Mouse (Mus musculus) activated CD4-positive, CD25-positive, alpha-beta regulatory T cell, adult 4 months (primary cell): ENCODE measurements around the gene Nkiras2. TPM values are rescaled to one million over a fixed set of nuclear protein-coding genes. Genes with fewer than 3 reads are reported as not detected.
"Not testable (repeated sequence)": the region's sequence is repeated elsewhere in the genome, so short reads cannot be mapped to it uniquely, and the experiment has no call there.

Experiments
- ATAC-seq: one replicate; pipeline ENCODE4 v1.8.0; 2017
- polyA plus RNA-seq, 2 experiments: library from polyadenylated mRNA; unstranded; fragments of 100-300 nt; shearing (Covaris generic); gene quantifications; one replicate each; pipeline ENCODE4 v1.2.1; 2017

Nkiras2 gene
- polyA plus RNA-seq, 2 experiments from 2014 or later = 28.2 to 28.8 TPM

DNA sequence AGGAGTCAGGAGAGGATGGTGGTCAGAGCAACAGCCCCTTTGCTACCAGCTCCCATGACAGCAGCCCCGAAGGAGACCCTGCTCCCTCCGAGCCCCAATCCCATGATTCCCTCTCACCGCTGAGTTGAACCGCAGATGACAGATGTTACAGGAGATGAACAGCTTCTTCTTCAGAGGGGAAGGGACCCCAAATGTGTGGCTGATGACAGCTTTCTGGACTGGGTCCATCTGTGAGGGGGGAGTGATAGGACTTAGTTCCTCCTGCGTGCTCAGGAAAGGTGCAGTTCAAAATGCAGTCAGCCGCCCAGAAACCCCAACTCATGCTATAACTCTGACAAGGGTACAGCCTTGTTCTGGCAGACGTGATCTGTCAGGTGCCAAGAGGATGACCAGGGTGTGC is 15.5 kb downstream of the Nkiras2 start:
- ATAC-seq = no peak

- ATAC-seq = no peak
These were observed 21.3 kb downstream of the Nkiras2 start for GRCm38 (mm10) chr11:100640159-100640906.

DNA sequence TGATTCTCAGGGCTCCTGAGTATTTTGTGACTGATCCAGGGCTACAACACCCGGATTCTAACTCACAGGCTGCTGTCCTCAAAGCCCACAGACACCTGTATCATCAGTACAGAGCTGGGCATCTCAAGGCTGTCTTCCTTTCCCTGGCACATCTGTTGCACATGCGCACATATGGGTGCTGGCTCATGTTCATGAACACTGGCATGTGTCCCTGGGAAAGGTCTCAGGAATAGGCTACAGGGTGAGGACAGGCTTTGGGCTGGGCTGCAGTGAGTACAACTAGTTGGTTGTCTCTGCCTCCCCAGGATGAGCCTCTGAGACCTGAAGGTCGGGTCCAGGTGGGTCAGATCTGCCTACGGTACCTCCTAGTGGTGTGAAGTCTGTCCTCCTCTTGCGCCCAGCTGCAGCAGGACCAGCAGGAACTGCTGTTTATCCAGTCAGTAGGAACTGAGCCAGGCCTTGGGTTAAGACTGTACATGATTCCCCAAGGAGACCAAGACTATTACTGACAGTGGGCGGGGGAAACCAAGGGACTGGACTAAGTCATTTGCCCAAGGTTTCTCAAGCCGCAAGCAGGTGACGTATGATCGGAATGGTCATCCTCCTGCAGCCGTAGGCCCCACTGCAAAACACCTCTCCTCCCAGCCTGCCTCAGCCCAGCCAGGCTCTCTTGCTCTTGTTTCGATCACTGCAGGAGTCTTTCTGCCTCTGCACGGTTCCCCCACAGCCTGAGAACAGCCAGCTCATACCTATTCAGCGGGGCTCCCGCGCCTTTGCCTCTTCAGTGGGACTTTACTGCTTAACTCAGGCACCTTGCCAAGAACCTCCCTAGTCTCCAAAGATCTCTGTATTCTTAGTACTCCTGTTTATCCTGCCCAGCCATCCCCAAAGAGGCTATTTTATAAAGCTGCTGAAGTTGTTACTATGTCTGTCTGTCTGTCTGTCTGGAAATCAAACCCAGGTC is 24.9 kb downstream of the Nkiras2 start:
- no peak for ATAC-seq

GRCm38 (mm10) chr11:100646265-100646664 is 27.2 kb downstream of the Nkiras2 start:
- no peak for ATAC-seq

GRCm38 (mm10) chr11:100648405-100648804 is 29.4 kb downstream of the Nkiras2 start:
- no peak for ATAC-seq

- no peak for ATAC-seq
These were observed 32.2 kb downstream of the Nkiras2 start for GRCm38 (mm10) chr11:100651205-100651604.

GRCm38 (mm10) chr11:100651748-100652147 is 32.7 kb downstream of the Nkiras2 start:
- ATAC-seq = no peak

DNA sequence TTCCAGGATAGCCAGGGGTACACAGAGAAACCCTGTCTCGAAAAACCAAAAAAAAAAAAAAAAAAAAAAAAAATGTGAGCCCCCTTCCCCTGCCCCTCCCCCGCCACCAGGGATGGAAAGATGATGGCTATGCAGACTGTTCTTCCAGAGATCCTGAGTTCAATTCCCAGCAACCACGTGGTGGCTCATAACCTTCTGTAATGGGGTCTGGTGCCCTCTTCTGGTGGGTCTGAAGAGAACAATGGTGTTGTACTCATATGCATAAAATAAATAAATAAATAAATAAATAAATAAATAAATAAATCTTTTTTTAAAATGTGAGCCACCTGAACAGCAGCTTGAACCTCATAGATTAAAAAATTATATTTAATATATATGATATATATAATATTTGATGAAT is 36.5 kb downstream of the Nkiras2 start:
- not testable (repeated sequence) for ATAC-seq

- no peak for ATAC-seq
These were observed 37.4 kb downstream of the Nkiras2 start for GRCm38 (mm10) chr11:100656458-100656857.

DNA sequence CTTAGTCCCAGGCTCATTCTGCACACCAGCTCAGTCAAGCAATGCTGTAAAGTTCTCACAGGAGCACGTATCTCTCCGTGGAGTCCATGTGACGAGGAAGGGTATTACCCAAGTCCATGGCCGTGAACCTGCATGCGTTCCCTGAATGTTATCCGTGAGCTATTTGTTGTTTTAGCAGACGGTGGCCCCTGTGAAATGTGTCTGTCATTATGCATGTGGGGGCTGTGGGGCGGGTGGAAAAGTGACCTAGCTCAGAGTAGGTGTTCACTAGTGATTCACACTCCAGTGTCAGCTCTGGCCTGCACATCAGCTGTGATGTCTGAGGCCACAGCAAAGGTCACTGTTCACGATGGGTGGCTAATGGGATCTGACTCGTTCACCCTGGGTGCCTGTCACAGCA is 40.8 kb downstream of the Nkiras2 start:
- ATAC-seq = no peak

- no peak for ATAC-seq
These were observed 52.0 kb downstream of the Nkiras2 start for GRCm38 (mm10) chr11:100671049-100671448.

GRCm38 (mm10) chr11:100671956-100672355 is 52.9 kb downstream of the Nkiras2 start:
- no peak for ATAC-seq

DNA sequence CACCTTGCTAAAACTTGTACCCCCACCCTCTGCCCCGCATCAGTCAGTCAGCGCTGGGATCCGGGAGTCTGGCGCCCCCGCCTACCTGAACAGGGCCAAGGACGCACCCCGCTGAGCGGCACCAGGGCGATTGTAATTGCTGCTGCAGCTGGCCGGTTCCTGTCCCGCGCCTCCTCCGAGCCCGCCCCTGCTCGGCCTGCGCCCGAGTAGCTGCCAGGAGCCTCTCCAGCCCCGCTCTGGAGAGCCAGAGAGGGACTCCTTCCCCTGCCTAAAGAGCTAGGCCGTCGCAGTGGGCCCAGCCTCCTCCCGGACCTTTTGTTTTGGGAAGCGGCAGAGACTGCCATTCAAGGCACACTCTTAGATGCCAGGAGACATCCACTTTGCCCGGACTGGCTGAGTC is 54.1 kb downstream of the Nkiras2 start:
- ATAC-seq = no peak

Other genes with a start within 250 kb of the Nkiras2 start
- 1 to 10 TPM in 1 of 2 experiments, under 1 TPM in 1; 0.19 to 1.5 TPM for gene Jup, start 221.5 kb upstream of the Nkiras2 start, polyA plus RNA-seq
- not detected for gene P3h4, start 204.4 kb upstream of the Nkiras2 start, polyA plus RNA-seq
- not detected for gene Fkbp10, start 203.5 kb upstream of the Nkiras2 start, polyA plus RNA-seq
- gene Nt5c3b, start 177.4 kb upstream of the Nkiras2 start, polyA plus RNA-seq = 100 to 1,000 TPM; 118 to 125 TPM
- not detected for gene Klhl10, start 177.3 kb upstream of the Nkiras2 start, polyA plus RNA-seq
- gene Klhl11, start 146.5 kb upstream of the Nkiras2 start, polyA plus RNA-seq = 1 to 10 TPM; 1.9 to 2.1 TPM
- gene Acly, start 91.2 kb upstream of the Nkiras2 start, polyA plus RNA-seq = 10 to 100 TPM; 57.2 to 76.7 TPM
- gene Ttc25, start 73.6 kb upstream of the Nkiras2 start, polyA plus RNA-seq = under 1 TPM in 1 of 2 experiments, not detected in 1; 0.15 TPM
- gene Cnp, start 44.3 kb upstream of the Nkiras2 start, polyA plus RNA-seq = 100 to 1,000 TPM; 181 to 201 TPM
- 100 to 1,000 TPM; 237 to 338 TPM for gene Dnajc7, start 924 bp downstream of the Nkiras2 start, polyA plus RNA-seq
- under 1 TPM in 1 of 2 experiments, not detected in 1; 0.17 TPM for gene Zfp385c, start 73.2 kb downstream of the Nkiras2 start, polyA plus RNA-seq
- gene Dhx58, start 85.0 kb downstream of the Nkiras2 start, polyA plus RNA-seq = 10 to 100 TPM; 25.3 to 42.0 TPM
- 10 to 100 TPM; 11.2 to 13.3 TPM for gene Kat2a, start 93.2 kb downstream of the Nkiras2 start, polyA plus RNA-seq
- gene Hspb9, start 94.6 kb downstream of the Nkiras2 start, polyA plus RNA-seq = under 1 TPM; 0.70 to 0.78 TPM
- 10 to 100 TPM; 29.0 to 44.1 TPM for gene Rab5c, start 119.0 kb downstream of the Nkiras2 start, polyA plus RNA-seq
- gene Kcnh4, start 140.7 kb downstream of the Nkiras2 start, polyA plus RNA-seq = under 1 TPM; 0.11 to 0.34 TPM
- not detected for gene Hcrt, start 143.7 kb downstream of the Nkiras2 start, polyA plus RNA-seq
- gene Ghdc, start 151.7 kb downstream of the Nkiras2 start, polyA plus RNA-seq = 1 to 10 TPM; 3.2 to 5.3 TPM
- 10 to 100 TPM; 27.8 to 37.2 TPM for gene Stat5b, start 231.5 kb downstream of the Nkiras2 start, polyA plus RNA-seq
- 10 to 100 TPM; 23.8 to 37.0 TPM for gene Stat5a, start 240.1 kb downstream of the Nkiras2 start, polyA plus RNA-seq